Mouse (Mus musculus) spleen, adult 2 months (tissue): ENCODE measurements around the gene Spem1. TPM values are rescaled to one million over a fixed set of nuclear protein-coding genes. Genes with fewer than 3 reads are reported as not detected.

Experiments
- DNase-seq, 2 experiments: peaks; one replicate each; pipeline versions ENCODE4 v3.0.0 to v3.0.0-alpha.2; 2012 to 2021; ENCODE audit warnings: low spot score in 2 of 2, low read depth in 1 of 2
- H3K27ac ChIP-seq: fragments of 200-500 bp; 2 replicates; pipeline ENCODE4 v1.5.1; 2012; ENCODE audit warnings: low read length, inconsistent platforms; ENCODE audit not compliant: insufficient read depth
- H3K27me3 ChIP-seq: fragments of 200-500 bp; 2 replicates; pipeline ENCODE4 v1.6.1; 2012; ENCODE audit warnings: mild to moderate bottlenecking, moderate library complexity, low read length, inconsistent platforms; ENCODE audit not compliant: control insufficient read depth, insufficient read depth
- H3K36me3 ChIP-seq: fragments of 200-500 bp; 2 replicates; pipeline ENCODE4 v1.6.1; 2012; ENCODE audit warnings: mild to moderate bottlenecking, low read length, inconsistent platforms; ENCODE audit not compliant: control insufficient read depth, insufficient read depth
- H3K4me1 ChIP-seq: fragments of 200-500 bp; 2 replicates; pipeline ENCODE4 v1.6.1; 2011; ENCODE audit warnings: inconsistent platforms; ENCODE audit not compliant: control insufficient read depth, insufficient read depth, insufficient read length
- H3K4me3 ChIP-seq: fragments of 200-500 bp; 2 replicates; pipeline ENCODE4 v1.5.1; 2011; ENCODE audit warnings: mild to moderate bottlenecking, inconsistent platforms; ENCODE audit not compliant: insufficient read depth, insufficient read length; ENCODE audit errors: extremely low read depth
- CTCF ChIP-seq: fragments of 200-500 bp; IDR thresholded peaks from 2 replicates; pipeline ENCODE4 v1.5.1; 2011; ENCODE audit warnings: mild to moderate bottlenecking, inconsistent platforms; ENCODE audit not compliant: insufficient read depth, insufficient read length, insufficient replicate concordance; ENCODE audit errors: extremely low read depth
- POLR2A ChIP-seq: fragments of 200-500 bp; IDR thresholded peaks from 2 replicates; pipeline ENCODE4 v1.6.1; 2011; ENCODE audit warnings: low read depth, low read length, inconsistent platforms
- WGBS: fragments of 180-500 bp; shearing (Covaris S2); methylation state at CpG from one replicate; pipeline ENCODE4 v1.1.7; 2018; 5-methylcytosine and 5-hydroxymethylcytosine counted together
- polyA plus RNA-seq: library from polyadenylated mRNA; depleted of rRNA; stranded (reverse); fragments of >200 nt; gene quantifications from 2 replicates; pipeline ENCODE4 v1.2.3, GENCODE M21; 2012

Gene Spem1
- polyA plus RNA-seq, 1 experiment, result not detected

DNA sequence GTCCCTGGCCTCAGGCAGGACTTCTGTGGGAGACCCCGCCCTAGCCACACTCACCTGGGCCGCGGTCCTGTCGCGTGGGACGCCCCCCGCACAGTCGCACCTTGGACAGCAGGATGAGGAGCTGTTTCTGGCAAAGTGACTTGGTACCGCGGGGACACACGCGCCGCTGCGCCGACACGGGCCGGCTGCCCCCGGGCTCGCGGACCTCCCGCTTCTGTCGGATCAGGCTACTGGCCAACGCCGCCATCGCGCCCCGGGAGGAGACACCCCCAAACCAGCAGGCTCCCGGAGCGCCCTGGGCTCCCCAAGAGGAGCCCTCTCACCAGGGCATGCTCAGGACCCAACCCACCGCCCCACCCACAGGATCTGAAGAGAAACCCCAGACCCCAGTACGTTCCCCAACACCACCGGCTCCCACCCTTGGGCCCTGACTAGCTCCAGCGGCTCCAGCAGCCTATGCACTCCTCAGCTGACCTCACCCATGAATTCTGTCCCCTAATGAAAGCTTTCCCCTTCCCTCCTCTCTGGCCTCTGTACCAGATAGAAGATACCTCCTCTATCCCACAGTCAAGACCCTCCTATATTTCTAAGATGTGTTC is 20.5 kb downstream of the Spem1 start, which contains the start of gene Fgf11:
Gene Fgf11 (minus strand): TSS at position 479 of the 599 bp plus-strand sequence.
- no peak for DNase-seq
- WGBS, result 8% methylated on average over 33 of the region's 33 CpGs
- H3K4me3 ChIP-seq, result peak within 1 kb of the TSS; percentile 56; the same call in 1 of the 2 replicates

DNA sequence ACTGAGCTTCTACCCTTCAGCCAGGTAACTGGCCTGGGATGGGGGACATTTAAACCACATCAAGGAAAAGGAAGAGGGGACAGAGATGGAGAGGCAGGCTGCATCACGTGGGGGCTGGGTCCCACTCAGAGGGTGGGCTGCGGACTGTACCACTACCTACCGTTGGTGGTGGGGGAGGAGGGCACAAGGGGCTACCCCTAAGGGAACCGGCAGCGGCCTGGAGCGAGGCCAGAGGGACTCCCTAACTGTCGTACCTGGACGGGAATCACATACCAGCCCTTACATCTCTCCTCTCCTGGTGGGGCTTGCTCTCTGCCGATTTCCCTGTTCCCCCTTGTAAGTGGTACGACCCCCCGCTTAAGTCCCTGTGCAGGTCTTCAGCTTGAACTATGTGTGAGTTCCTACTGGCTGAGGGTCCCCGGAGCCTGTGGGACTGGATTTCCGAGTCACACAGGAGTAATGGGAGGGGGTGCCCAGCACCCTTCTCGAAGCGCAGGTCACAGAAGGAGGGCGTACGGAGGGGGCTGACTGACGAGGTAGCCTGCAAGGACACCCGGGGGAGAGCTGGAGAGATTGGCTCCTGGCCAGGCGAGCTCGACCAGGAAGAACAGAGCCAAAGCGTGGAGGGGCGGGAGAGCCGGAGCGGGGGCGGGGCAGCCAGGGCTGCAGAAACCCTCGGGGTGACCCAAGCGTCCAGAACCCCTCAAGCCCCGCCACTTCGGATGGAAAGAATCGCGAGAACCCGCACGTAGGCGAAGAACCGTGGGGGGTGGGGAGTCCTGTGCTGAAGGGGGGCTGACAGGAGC is 21.4 kb downstream of the Spem1 start:
- Histone ChIP-seq H3K36me3 (no peaks in the 10 kb centered on the region), H3K27me3 (peaks cover 28% of the 10 kb centered on the region), H3K4me3 (no peak overlapping the region; the same call in 1 of the 2 replicates), H3K4me1 (peaks cover 38% of the 10 kb centered on the region), H3K27ac (no peak overlapping the region)
- DNase-seq, result no peak
- 2% methylated on average over 36 of the region's 36 CpGs for WGBS
- TF ChIP-seq POLR2A (no peak), CTCF (no peak)

More for the DNA sequence above, 20.5 kb downstream of the Spem1 start, which contains the start of gene Fgf11:
- Histone ChIP-seq H3K36me3 (no peaks in the 10 kb centered on the region), H3K27ac (peak within 1 kb of the TSS; percentile 32; the same call in 1 of the 2 replicates), H3K4me1 (peaks cover 38% of the 10 kb centered on the region), H3K27me3 (peaks cover 28% of the 10 kb centered on the region)
- no peak for TF ChIP-seq POLR2A
- no peak for TF ChIP-seq CTCF

DNA sequence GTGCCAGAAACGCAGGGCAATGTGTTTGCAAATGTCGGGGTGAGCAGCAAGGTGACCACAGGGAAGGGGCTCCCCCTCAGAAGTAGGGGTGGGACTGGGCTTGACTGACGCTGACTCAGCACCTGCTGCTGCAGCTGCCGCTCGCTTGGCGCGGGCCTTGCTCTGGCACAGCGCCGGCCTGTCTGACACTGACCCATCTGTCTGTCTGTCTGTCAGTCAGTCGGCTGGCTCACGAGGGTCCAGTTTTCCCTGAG is 21.9 kb downstream of the Spem1 start:
- no peak overlapping the region for H3K27ac ChIP-seq
- no peak for DNase-seq
- peaks cover 28% of the 10 kb centered on the region for H3K27me3 ChIP-seq
- WGBS, result 4% methylated on average over 11 of the region's 11 CpGs
- H3K36me3 ChIP-seq, result no peaks in the 10 kb centered on the region
- peaks cover 38% of the 10 kb centered on the region for H3K4me1 ChIP-seq
- H3K4me3 ChIP-seq, result peak overlapping the region; percentile 10; the same call in 1 of the 2 replicates
- no peak for TF ChIP-seq POLR2A
- TF ChIP-seq CTCF, result no peak

DNA sequence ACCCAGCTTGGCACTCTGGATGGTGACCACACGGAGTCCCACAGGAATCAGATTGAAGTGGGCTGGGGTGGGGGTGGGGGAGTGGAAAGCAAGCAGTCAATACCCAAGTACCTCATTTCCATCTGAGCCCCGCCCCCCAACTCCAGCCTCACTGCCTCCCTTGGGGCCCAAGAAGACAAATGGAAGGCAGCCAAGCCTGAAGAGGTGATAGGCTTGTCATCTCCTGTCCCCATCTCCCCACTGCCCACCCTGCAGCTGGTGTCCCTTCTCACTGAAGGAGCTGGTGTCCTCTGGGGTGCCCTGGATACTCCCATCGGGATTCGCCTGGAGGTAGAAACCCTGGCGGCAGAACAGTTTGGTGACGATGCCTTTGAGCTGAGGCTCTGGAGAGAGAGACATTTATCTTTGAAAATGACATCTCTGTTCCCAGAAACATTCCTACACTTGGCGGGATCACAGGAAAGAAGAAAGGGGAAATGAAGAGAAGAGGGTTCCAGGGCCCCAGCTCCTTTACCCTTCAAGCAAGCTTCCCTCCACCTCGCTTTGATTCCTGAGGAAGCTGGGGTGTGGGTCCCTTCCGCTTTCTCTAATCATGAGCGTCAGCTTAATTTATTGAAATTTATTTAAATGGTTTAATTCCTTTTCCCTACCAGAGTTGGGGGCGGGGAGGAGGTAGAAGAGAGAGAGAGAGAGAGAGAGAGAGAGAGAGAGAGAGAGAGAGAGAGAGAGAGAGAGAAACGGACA is 22.4 kb downstream of the Spem1 start:
- no peaks in the 10 kb centered on the region for H3K36me3 ChIP-seq
- peak; percentile 45 to 62 for DNase-seq
- peak overlapping the region; percentile 10; the same call in 1 of the 2 replicates for H3K4me3 ChIP-seq
- H3K27ac ChIP-seq, result no peak overlapping the region
- peaks cover 38% of the 10 kb centered on the region for H3K4me1 ChIP-seq
- H3K27me3 ChIP-seq, result peaks cover 28% of the 10 kb centered on the region
- 24% methylated on average over 12 of the region's 12 CpGs for WGBS
- TF ChIP-seq CTCF (no peak), POLR2A (no peak)

DNA sequence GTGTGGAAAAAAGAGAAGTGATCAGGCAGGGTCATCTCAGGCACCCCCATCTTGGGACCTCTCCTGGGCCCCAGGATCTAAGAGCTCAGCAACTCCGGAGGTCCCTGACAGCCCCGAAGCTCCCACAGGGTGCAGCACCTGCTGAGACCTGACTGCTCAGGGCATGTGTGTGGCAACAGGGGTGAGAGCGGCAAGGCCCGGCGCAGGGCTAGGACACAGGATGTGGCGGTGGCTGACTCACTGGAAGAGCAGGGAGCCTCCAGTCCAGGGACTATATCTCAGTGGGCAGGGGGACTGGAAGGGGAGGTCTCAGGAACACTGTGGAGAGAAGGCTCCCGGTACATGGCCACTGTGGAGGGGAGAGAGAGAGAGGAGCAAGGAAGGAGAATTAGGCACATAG is 24.1 kb downstream of the Spem1 start:
- 91% methylated on average over 7 of the region's 7 CpGs for WGBS
- peaks cover 19% of the 10 kb centered on the region for H3K27me3 ChIP-seq
- no peaks in the 10 kb centered on the region for H3K36me3 ChIP-seq
- TF ChIP-seq POLR2A (no peak), CTCF (no peak)
- H3K27ac ChIP-seq, result no peak overlapping the region
- H3K4me3 ChIP-seq, result no peak overlapping the region
- H3K4me1 ChIP-seq, result peaks cover 27% of the 10 kb centered on the region
- no peak for DNase-seq

DNA sequence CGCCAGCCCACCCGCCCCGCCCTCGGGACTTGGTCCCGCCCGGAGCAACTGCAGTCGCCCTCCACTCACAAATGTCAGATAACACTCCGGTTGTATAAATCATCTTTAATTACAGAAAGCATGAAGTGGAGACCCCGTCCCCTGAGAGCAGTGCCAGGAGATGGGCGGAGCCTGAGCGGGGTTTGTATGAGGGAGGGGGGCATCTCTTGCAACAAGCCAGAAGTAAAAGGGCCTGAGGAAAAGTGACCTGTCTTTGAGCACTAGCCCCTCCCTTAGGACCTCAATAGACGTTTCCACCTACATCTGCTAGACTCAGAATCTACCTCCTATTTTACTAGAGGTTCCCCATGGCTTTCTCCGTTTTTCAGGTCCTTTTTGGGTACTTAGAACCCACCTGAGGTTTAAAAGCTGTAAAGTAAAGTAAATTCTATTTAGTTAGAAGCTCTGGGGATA is 26.0 kb downstream of the Spem1 start:
- peaks cover 3% of the 10 kb centered on the region for H3K27me3 ChIP-seq
- peak overlapping the region; percentile 71; the same call in 1 of the 2 replicates for H3K4me3 ChIP-seq
- TF ChIP-seq CTCF (no peak), POLR2A (no peak)
- DNase-seq, result no peak
- H3K4me1 ChIP-seq, result peaks cover 18% of the 10 kb centered on the region
- H3K36me3 ChIP-seq, result no peaks in the 10 kb centered on the region
- WGBS, result 6% methylated on average over 13 of the region's 13 CpGs
- H3K27ac ChIP-seq, result no peak overlapping the region
